Mouse (Mus musculus) gastrocnemius, postnatal 36 days (tissue): ENCODE measurements at regions not wholly inside any gene's neighbourhood (a gene's known extent, or its start where the extent isn't known, plus 50 kb on each side); places are given as distances from the start of the nearest gene placed in this dataset.

Source experiments
- DNase-seq, 2 experiments: peaks; one replicate each; pipeline ENCODE4 v3.0.0; 2022
- intact Hi-C: fragments of 180-260 bp; cut with DNase I; formaldehyde crosslinking; loops from one replicate; pipeline ENCODE4 v1.15.1; 2025

DNA sequence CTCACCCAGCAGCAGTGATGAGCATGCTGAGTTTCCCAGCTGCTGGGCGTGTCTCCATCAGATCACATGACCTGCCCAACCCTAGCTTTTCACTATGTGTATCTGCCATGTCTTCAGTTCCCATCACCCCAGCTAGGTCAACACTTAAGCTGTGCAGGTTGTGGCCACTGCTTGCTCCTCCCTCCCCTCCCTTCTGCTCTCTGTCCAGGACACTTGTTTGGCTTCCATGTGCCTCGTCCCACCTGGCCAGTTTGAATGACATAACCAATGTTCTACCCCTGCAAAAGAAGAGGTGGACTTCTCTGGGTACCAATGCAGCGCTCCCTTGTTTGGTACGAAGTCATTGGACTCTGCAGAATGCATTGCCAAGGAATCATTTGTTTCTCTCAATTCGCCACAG, 460.7 kb downstream of the Wdr11 start:
- no peak for DNase-seq
- intact Hi-C loops, result no loop called here

DNA sequence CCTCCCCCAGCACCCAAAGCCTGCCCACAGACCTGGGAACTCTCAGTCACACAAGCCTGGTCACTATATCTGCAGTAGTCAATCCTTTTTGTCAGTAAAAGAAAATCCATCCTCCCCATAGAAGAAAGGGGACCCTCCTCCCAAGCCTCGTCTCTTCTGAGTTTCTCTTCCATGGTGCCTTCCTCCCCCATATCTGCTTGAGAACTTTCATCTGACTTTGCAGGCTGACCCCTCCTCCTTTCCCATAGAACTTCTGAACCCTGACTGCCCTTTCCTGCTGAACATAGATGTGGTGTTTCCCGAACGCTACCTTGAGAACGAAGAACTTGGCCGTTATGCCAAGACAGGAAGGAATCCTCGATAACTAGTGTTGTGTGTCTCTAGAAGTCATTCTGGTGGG, 462.5 kb downstream of the Ate1 start:
- intact Hi-C loops, result no loop called here
- no peak for DNase-seq

DNA sequence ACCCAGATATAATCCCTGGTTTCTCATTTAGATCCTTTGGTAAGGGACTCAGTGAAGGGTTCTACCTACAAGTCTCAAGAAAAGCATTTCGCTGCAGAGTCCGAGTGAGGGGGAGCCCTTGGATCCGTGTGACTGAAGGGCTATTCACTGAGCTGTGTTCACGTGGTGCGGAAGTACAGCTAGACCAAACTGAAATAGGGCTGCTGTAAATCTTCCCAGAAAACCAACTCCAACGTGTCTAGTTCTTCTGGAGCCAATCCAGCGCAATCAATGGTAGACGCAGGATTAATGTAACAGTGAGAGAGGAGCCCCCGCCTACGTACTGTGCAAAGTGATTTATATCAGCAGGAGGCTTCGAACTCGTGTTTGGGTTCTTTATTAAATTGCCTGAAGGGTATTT, 461.9 kb downstream of the Ate1 start:
- no peak for DNase-seq

GRCm38 (mm10) chr7:130059684-130060607, 460.2 kb downstream of the Ate1 start:
- no peak for DNase-seq
- intact Hi-C loops, result loop anchor here (5.0 kb wide), 1 partner anchor 538 kb away; no protein-coding TSS in a partner anchor

More for the DNA sequence above, 461.9 kb downstream of the Ate1 start:
- intact Hi-C loops, result no loop called here

DNA sequence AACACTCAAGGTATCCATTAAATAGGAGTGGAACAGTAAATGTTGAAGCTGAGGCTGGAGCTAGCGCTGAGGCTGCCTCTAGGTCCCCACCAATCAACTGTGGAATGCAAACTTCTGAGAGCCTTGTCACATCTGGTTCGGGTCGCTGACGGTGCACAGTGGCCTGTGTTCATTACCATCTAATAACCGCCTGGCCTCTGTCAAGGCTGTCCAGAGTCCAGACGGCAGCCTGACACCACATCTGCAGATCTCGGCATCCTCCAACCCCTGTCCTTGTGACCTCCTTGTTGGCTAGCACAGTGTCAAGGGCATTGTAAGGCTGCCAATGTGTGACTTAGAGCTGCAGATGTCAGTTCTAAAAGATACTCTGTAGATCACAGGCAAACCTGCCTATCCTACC, 455.7 kb downstream of the Ate1 start:
- intact Hi-C loops, result loop anchor here (5.0 kb wide), 1 partner anchor 542 kb away; no protein-coding TSS in a partner anchor
- no peak for DNase-seq

- intact Hi-C loops, result no loop called here
- no peak for DNase-seq
These were observed 451.9 kb downstream of the Ate1 start for GRCm38 (mm10) chr7:130068316-130068715.

GRCm38 (mm10) chr7:130073388-130073787, 446.8 kb downstream of the Ate1 start:
- DNase-seq, result no peak
- intact Hi-C loops, result no loop called here

GRCm38 (mm10) chr7:130073890-130074819, 446.0 kb downstream of the Ate1 start:
- DNase-seq, result no peak

GRCm38 (mm10) chr7:130082662-130083061, 437.5 kb downstream of the Ate1 start:
- no peak for DNase-seq
- intact Hi-C loops, result no loop called here

More at GRCm38 (mm10) chr7:130073890-130074819, 446.0 kb downstream of the Ate1 start:
- intact Hi-C loops, result no loop called here

GRCm38 (mm10) chr7:130085706-130086105, 434.5 kb downstream of the Ate1 start:
- intact Hi-C loops, result no loop called here
- DNase-seq, result no peak

- no peak for DNase-seq
- intact Hi-C loops, result no loop called here
These were observed 430.1 kb downstream of the Ate1 start for GRCm38 (mm10) chr7:130089896-130090610.

- DNase-seq, result no peak
- intact Hi-C loops, result no loop called here
These were observed 428.2 kb downstream of the Ate1 start for GRCm38 (mm10) chr7:130091942-130092341.

- intact Hi-C loops, result no loop called here
- no peak for DNase-seq
These were observed 425.0 kb downstream of the Ate1 start for GRCm38 (mm10) chr7:130095141-130095540.

- DNase-seq, result no peak
These were observed 421.6 kb downstream of the Ate1 start for GRCm38 (mm10) chr7:130098606-130099005.

DNA sequence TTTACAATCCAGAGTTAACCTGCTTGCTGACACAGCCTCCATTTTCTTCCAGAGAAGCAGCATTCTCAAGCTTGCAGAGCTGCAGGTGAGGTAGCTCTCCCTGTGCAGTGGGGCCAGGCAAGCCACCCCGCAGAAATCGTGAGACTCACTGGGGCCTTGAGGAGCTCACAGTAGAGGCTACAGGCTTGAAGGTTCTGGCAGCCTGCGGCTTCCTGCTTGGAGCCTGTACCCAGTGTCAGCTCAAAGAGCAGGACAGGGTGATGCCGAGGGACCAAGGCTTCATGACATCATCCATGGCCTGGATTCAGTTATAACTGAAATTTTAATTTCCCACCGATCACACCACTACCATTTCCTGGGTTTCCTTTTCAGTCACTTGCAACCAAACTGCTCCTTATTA, 417.5 kb downstream of the Ate1 start:
- DNase-seq, result no peak
- intact Hi-C loops, result no loop called here

More at GRCm38 (mm10) chr7:130098606-130099005, 421.6 kb downstream of the Ate1 start:
- intact Hi-C loops, result no loop called here

- intact Hi-C loops, result no loop called here
These were observed 413.2 kb downstream of the Ate1 start for GRCm38 (mm10) chr7:130106961-130107360.

GRCm38 (mm10) chr7:130108362-130108761, 411.8 kb downstream of the Ate1 start:
- intact Hi-C loops, result no loop called here
- DNase-seq, result no peak

More at GRCm38 (mm10) chr7:130106961-130107360, 413.2 kb downstream of the Ate1 start:
- DNase-seq, result no peak
